Mouse (Mus musculus): ENCODE data around the gene C1galt1c1. TPM values are rescaled to one million over a fixed set of nuclear protein-coding genes. Genes with fewer than 3 reads are reported as not detected.

The C1galt1c1 gene
- polyA plus RNA-seq (2015; fragmentation: Nextera tagmentation; extraction: Ambion mirVana): 29.1 and 31.5 TPM in 2 replicates

DNA sequence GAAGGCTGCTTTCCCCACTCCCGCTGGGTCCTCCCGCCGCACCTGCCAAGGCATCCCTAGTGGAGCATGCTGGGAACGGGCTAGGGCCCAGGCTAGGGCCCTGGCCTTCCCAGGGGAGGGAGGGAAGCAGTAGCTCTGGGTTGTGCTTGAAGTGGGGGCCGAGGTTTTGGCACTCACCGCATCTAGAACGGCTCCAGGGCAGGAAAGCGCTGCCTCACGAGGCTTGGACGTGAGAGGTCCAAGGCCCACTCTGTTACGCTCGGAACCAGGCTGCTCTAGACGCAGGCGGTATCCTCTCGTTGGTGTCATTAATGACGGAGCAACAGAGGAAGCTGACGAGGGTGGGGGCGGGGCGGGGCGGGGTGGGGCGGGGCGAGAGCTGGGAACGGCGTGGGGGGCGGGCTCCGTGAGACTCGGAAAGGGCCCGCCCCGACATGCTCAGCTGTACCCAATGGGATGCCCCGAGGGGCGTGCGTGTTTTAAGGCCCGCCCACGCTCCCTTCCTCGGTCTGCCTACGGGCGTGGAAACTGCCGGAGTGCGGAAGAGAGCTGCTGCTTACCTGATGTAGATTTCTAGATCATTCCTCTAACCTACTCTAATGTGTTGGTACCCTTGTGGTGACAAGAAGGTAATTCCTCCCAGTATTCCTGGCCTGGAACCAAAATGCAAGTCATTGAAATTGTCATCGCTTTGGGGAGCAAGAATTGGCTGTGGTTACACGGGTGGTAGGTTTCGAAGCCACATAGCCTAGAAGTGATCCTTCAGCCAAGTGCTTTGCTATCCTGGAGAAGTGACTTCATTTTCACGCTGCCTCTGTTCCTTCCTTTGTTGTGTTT is at the start of gene C1galt1c1:
Gene C1galt1c1, minus strand, starts transcription at position 287 of the 837 bp plus-strand sequence.
- Histone ChIP-seq H3K27ac (replicated peaks) (peak within 1 kb of the TSS; percentile 95), H3K27me3 (no peaks in the 10 kb centered on the region), H3K4me1 (replicated peaks) (0 out of 2 replicates have a peak, but pooled peaks cover 5% of the 10 kb centered on the region), H3K9ac (peak within 1 kb of the TSS; percentile 62), H3K36me3 (no peaks in the 10 kb centered on the region), H3K4me3 (peak within 1 kb of the TSS; percentile 56), H3K4me2 (peak within 1 kb of the TSS; percentile 52), H3K9me3 (no peaks in the 10 kb centered on the region)
- WGBS: 29% methylated on average over 38 of the region's 43 CpGs
- peak; percentile 99 for ATAC-seq (ENCODE audit: low FRiP score, low read depth)

DNA sequence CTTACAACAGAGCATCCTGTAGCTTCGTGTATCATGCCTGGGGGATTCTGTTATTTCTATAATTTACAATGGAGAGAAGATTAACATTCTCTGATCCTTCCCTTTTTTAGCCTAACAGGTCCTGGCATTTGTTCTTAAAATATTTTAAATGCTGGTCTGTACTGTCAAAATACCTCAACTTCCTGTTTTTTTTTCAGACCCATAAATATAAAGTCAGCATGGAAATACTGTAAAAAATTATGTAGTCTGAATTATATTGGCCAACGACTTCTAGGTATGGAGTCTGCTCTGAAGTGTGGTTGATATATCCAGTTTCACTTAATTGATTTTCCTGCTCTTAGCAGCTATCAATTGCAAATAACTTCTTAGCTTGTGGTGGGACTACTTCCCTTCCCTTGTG is 47.1 kb upstream of the C1galt1c1 start:
- Histone ChIP-seq H3K27me3 (no peaks in the 10 kb centered on the region), H3K4me2 (no peak overlapping the region), H3K4me1 (replicated peaks) (no peaks in the 10 kb centered on the region), H3K27ac (replicated peaks) (no peak overlapping the region), H3K9ac (no peak overlapping the region), H3K36me3 (no peaks in the 10 kb centered on the region), H3K4me3 (no peak overlapping the region), H3K9me3 (no peaks in the 10 kb centered on the region)
- ATAC-seq (ENCODE audit: low FRiP score, low read depth): no peak
- 63% methylated on average over 2 of the region's 2 CpGs for WGBS

GRCm38 (mm10) chrX:38669111-38669903 is 34.4 kb upstream of the C1galt1c1 start:
- H3K4me1 ChIP-seq (replicated peaks): no peaks in the 10 kb centered on the region
- H3K4me3 ChIP-seq: no peak overlapping the region
- ATAC-seq (ENCODE audit: low FRiP score, low read depth): no peak
- H3K36me3 ChIP-seq: no peaks in the 10 kb centered on the region
- H3K27me3 ChIP-seq: no peaks in the 10 kb centered on the region
- H3K4me2 ChIP-seq: no peak overlapping the region
- H3K27ac ChIP-seq (replicated peaks): no peak overlapping the region
- no peak overlapping the region for H3K9ac ChIP-seq
- no peaks in the 10 kb centered on the region for H3K9me3 ChIP-seq
- WGBS: 85% methylated on average over 6 of the region's 6 CpGs

- H3K4me3 ChIP-seq: no peak overlapping the region
- no peak for ATAC-seq (ENCODE audit: low FRiP score, low read depth)
- no peaks in the 10 kb centered on the region for H3K27me3 ChIP-seq
- H3K9ac ChIP-seq: no peak overlapping the region
- no peak overlapping the region for H3K4me2 ChIP-seq
- no peaks in the 10 kb centered on the region for H3K9me3 ChIP-seq
- H3K27ac ChIP-seq (replicated peaks): no peak overlapping the region
- no peaks in the 10 kb centered on the region for H3K4me1 ChIP-seq (replicated peaks)
- WGBS: 54% methylated on average over 4 of the region's 4 CpGs
- H3K36me3 ChIP-seq: no peaks in the 10 kb centered on the region
These were observed 21.5 kb upstream of the C1galt1c1 start for GRCm38 (mm10) chrX:38656206-38656883.

GRCm38 (mm10) chrX:38654681-38655080 is 19.8 kb upstream of the C1galt1c1 start:
- H3K4me2 ChIP-seq: no peak overlapping the region
- H3K4me1 ChIP-seq (replicated peaks): no peaks in the 10 kb centered on the region
- no peaks in the 10 kb centered on the region for H3K36me3 ChIP-seq
- no peak overlapping the region for H3K9ac ChIP-seq
- H3K27ac ChIP-seq (replicated peaks): no peak overlapping the region
- H3K4me3 ChIP-seq: no peak overlapping the region
- ATAC-seq (ENCODE audit: low FRiP score, low read depth): no peak
- no peaks in the 10 kb centered on the region for H3K9me3 ChIP-seq
- 81% methylated on average over 5 of the region's 5 CpGs for WGBS
- H3K27me3 ChIP-seq: no peaks in the 10 kb centered on the region

- H3K9me3 ChIP-seq: no peaks in the 10 kb centered on the region
These were observed 18.3 kb upstream of the C1galt1c1 start for GRCm38 (mm10) chrX:38653181-38653580.

DNA sequence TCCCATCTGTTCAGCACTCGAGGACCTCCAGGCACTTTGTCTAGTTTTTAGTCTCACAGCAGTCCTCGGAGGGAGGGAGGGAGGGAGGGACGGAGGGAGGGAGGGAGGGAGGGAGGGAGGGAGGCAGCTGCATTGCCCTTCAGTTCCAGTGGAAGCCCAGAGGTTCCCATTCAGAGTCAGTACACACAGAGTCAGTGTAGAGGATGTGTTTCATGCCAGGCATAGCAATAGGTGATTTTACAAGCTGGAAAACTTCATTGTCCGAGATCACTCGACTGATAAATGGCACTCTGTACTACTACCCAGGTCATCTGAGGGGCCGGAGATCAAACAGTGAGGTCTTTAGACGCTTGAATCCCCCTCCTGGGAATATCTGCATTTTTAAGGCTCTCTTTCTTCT is 16.3 kb upstream of the C1galt1c1 start:
- H3K36me3 ChIP-seq: no peaks in the 10 kb centered on the region
- no peaks in the 10 kb centered on the region for H3K27me3 ChIP-seq
- no peak overlapping the region for H3K27ac ChIP-seq (replicated peaks)
- no peaks in the 10 kb centered on the region for H3K9me3 ChIP-seq
- ATAC-seq (ENCODE audit: low FRiP score, low read depth): no peak
- H3K9ac ChIP-seq: no peak overlapping the region
- H3K4me1 ChIP-seq (replicated peaks): no peaks in the 10 kb centered on the region
- no peak overlapping the region for H3K4me2 ChIP-seq
- 31% methylated on average over 5 of the region's 7 CpGs for WGBS
- no peak overlapping the region for H3K4me3 ChIP-seq

More at GRCm38 (mm10) chrX:38653181-38653580, 18.3 kb upstream of the C1galt1c1 start:
- no peak for ATAC-seq (ENCODE audit: low FRiP score, low read depth)
- Histone ChIP-seq H3K4me3 (no peak overlapping the region), H3K9ac (no peak overlapping the region), H3K4me2 (no peak overlapping the region), H3K27ac (replicated peaks) (no peak overlapping the region), H3K27me3 (no peaks in the 10 kb centered on the region), H3K36me3 (no peaks in the 10 kb centered on the region), H3K4me1 (replicated peaks) (no peaks in the 10 kb centered on the region)
- 82% methylated on average over 1 of the region's 1 CpGs for WGBS

DNA sequence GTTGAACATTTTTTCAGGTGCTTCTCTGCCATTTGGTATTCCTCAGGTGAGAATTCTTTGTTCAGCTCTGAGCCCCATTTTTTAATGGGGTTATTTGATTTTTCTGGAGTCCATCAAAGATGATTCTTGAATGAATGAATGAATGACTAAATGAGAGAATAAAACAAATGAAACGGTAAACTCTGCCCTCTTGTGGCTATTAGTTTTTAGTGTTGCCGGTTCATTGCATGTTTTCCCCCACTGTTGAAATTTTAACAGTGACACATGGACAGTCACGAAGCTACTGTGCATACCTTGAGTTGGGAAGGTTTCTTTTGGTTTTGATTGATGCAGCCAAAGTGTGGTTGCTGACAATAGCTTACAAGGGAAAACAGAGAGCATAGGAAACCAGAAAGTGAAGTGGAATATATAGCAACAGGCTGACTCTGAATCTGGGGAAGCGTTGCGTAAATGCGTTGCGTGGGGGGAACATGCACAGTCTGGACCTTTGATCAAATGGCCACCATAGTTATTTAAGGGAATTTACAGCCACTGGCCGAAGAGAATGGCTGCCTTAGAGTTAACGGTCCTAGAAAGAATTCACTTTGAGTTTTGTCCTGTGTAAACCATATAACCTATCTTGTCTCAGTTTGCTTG is 15.6 kb upstream of the C1galt1c1 start:
- Histone ChIP-seq H3K27me3 (no peaks in the 10 kb centered on the region), H3K36me3 (no peaks in the 10 kb centered on the region), H3K9me3 (no peaks in the 10 kb centered on the region), H3K4me2 (no peak overlapping the region), H3K9ac (no peak overlapping the region), H3K27ac (replicated peaks) (no peak overlapping the region), H3K4me1 (replicated peaks) (no peaks in the 10 kb centered on the region), H3K4me3 (no peak overlapping the region)
- 61% methylated on average over 9 of the region's 9 CpGs for whole genome bisulfite sequencing
- ATAC-seq (ENCODE audit: low FRiP score, low read depth): no peak

- no peaks in the 10 kb centered on the region for H3K9me3 ChIP-seq
- WGBS: 72% methylated on average over 4 of the region's 4 CpGs
- ATAC-seq (ENCODE audit: low FRiP score, low read depth): no peak
These were observed 7.3 kb upstream of the C1galt1c1 start for GRCm38 (mm10) chrX:38642183-38642582.

GRCm38 (mm10) chrX:38641435-38641834 is 6.5 kb upstream of the C1galt1c1 start:
- Histone ChIP-seq H3K27ac (replicated peaks) (no peak overlapping the region), H3K4me2 (no peak overlapping the region), H3K27me3 (no peaks in the 10 kb centered on the region), H3K36me3 (no peaks in the 10 kb centered on the region), H3K9me3 (no peaks in the 10 kb centered on the region), H3K4me3 (no peak overlapping the region), H3K9ac (no peak overlapping the region), H3K4me1 (replicated peaks) (no peaks in the 10 kb centered on the region)
- no peak for ATAC-seq (ENCODE audit: low FRiP score, low read depth)
- WGBS: 76% methylated on average over 4 of the region's 4 CpGs

More at GRCm38 (mm10) chrX:38642183-38642582, 7.3 kb upstream of the C1galt1c1 start:
- Histone ChIP-seq H3K36me3 (no peaks in the 10 kb centered on the region), H3K4me3 (no peak overlapping the region), H3K27me3 (no peaks in the 10 kb centered on the region), H3K27ac (replicated peaks) (no peak overlapping the region), H3K4me1 (replicated peaks) (no peaks in the 10 kb centered on the region), H3K4me2 (no peak overlapping the region), H3K9ac (no peak overlapping the region)

GRCm38 (mm10) chrX:38635638-38635931 is 698 bp upstream of the C1galt1c1 start:
- H3K36me3 ChIP-seq: no peaks in the 10 kb centered on the region
- H3K4me2 ChIP-seq: peak overlapping the region; percentile 52
- 0 out of 2 replicates have a peak, but pooled peaks cover 5% of the 10 kb centered on the region for H3K4me1 ChIP-seq (replicated peaks)
- H3K4me3 ChIP-seq: peak overlapping the region; percentile 56
- H3K9me3 ChIP-seq: no peaks in the 10 kb centered on the region
- peak overlapping the region; percentile 73 for H3K27ac ChIP-seq (replicated peaks)
- H3K27me3 ChIP-seq: no peaks in the 10 kb centered on the region
- ATAC-seq (ENCODE audit: low FRiP score, low read depth): no peak; the same call in 1 of the 2 replicates
- 0 out of 2 replicates have a peak overlapping the region, but pooled peaks have one; percentile 27 for H3K9ac ChIP-seq

Measured in hindbrain, embryonic 15.5 days (tissue).